Mouse (Mus musculus) stomach, postnatal 0 days (tissue): Measurements from ENCODE around the gene Flt4.

Experiments
- CTCF ChIP-seq: IDR thresholded peaks from 2 replicates; pipeline ENCODE4 v1.5.1; 2016; ENCODE audit warnings: antibody characterized with exemption, low read depth, mild to moderate bottlenecking, moderate library complexity
- EP300 ChIP-seq: optimal IDR thresholded peaks from 2 replicates; pipeline ENCODE3; 2016; ENCODE audit warnings: antibody characterized with exemption

GRCm38 (mm10) chr11:49615856-49616725 is 7.0 kb downstream of the Flt4 start:
- no peak for TF ChIP-seq CTCF
- no peak for TF ChIP-seq EP300
